Mouse (Mus musculus) liver, adult 2 months (tissue): Measurements from ENCODE around the gene 6430628N08Rik.

Experiments used
- CTCF ChIP-seq: fragments of 200-500 bp; IDR thresholded peaks from 2 replicates; pipeline ENCODE4 v1.5.1; 2011; ENCODE audit warnings: low read depth, low read length, control low read depth
- POLR2A ChIP-seq: fragments of 200-500 bp; IDR thresholded peaks from 2 replicates; pipeline ENCODE4 v1.6.1; 2011; ENCODE audit warnings: low read length, control low read depth; ENCODE audit not compliant: insufficient read depth; ENCODE audit errors: extremely low read depth

- no peak for TF ChIP-seq POLR2A
- no peak for TF ChIP-seq CTCF
These were observed 49.6 kb upstream of the 6430628N08Rik start for GRCm38 (mm10) chr4:115840842-115841241.
